Mouse (Mus musculus): Measurements from ENCODE around the gene Nkd2.

DNA sequence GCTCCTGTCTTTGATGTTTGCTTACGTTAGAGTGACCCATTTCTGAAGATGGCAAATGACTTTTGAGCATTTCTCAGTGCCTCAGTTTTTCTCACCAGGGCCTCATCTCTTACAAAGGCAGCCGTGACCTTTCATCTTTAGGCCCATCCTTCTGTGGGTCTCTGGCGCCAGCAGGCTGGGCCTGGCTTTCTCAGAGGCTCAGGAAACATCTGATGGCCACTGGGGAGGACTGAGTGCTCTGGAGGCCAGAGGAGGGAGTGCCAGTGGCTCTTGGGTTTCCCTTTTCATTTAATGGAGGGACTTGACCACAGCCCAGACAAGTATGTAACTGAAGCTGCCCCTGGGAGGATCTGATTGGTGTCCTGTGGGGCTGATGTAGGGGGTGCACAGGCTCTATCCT is 76.3 kb downstream of the Nkd2 start:
- no peak for TF ChIP-seq CTCF (IDR thresholded peaks at IDR 0.05)
- TF ChIP-seq EP300 (IDR thresholded peaks at IDR 0.05) = no peak

All from lung, postnatal 0 days (tissue).